Mouse (Mus musculus) hindbrain, postnatal 0 days (tissue): ENCODE measurements around the gene Cnot4. TPM values are rescaled to one million over a fixed set of nuclear protein-coding genes. Genes with fewer than 3 reads are reported as not detected.

Source experiments
- ATAC-seq: fragments of 200-750 bp; cut with Nextera tagmentation; 2 replicates; pipeline ENCODE4 v1.8.0; 2017; ENCODE audit warnings: mild to moderate bottlenecking, moderate TSS enrichment, moderate library complexity
- DNase-seq: peaks from one replicate; pipeline ENCODE4 v3.0.0-alpha.2; 2015; ENCODE audit warnings: low spot score
- H3K27ac ChIP-seq: fragments of 300-500 bp; sonication (generic); 2 replicates; pipeline ENCODE4 v1.5.1; 2014; ENCODE audit warnings: mild to moderate bottlenecking
- H3K27me3 ChIP-seq: fragments of 300-500 bp; sonication (generic); 2 replicates; pipeline ENCODE4 v1.6.1; 2014; ENCODE audit warnings: low read length, mixed read lengths; ENCODE audit not compliant: insufficient read depth
- H3K36me3 ChIP-seq: fragments of 300-500 bp; sonication (generic); 2 replicates; pipeline ENCODE4 v1.6.1; 2014; ENCODE audit warnings: low read length, mixed read lengths; ENCODE audit not compliant: insufficient read depth
- H3K4me1 ChIP-seq: fragments of 300-500 bp; sonication (generic); 2 replicates; pipeline ENCODE4 v1.6.1; 2014; ENCODE audit warnings: antibody characterized with exemption, low read length, mixed read lengths; ENCODE audit not compliant: insufficient read depth
- H3K4me2 ChIP-seq: fragments of 300-500 bp; sonication (generic); 2 replicates; pipeline ENCODE4 v1.6.1; 2014; ENCODE audit warnings: low read depth, mild to moderate bottlenecking, low read length, moderate library complexity, mixed read lengths
- H3K4me3 ChIP-seq: fragments of 300-500 bp; sonication (generic); 2 replicates; pipeline ENCODE4 v1.5.1; 2014; ENCODE audit warnings: low read length
- H3K9ac ChIP-seq: fragments of 300-500 bp; sonication (generic); replicated peaks from 2 replicates; pipeline ENCODE4 v1.6.1; 2014; ENCODE audit warnings: mild to moderate bottlenecking, low read length, moderate library complexity, mixed read lengths
- H3K9me3 ChIP-seq: fragments of 300-500 bp; sonication (generic); 2 replicates; pipeline ENCODE4 v1.6.1; 2016; ENCODE audit warnings: low read length, mixed read lengths
- CTCF ChIP-seq: IDR thresholded peaks from 2 replicates; pipeline ENCODE4 v1.5.1; 2016; ENCODE audit warnings: antibody characterized with exemption, control low read depth, low read depth
- WGBS: fragments of 180-500 bp; shearing (Covaris S2); extraction: QIAGEN DNeasy Blood & Tissue Kit; methylation state at CpG from one replicate; pipeline ENCODE4 v1.1.7; 2014; 5-methylcytosine and 5-hydroxymethylcytosine counted together
- polyA plus RNA-seq: library from polyadenylated mRNA; unstranded; fragments of >200 nt; fragmentation: Nextera tagmentation; extraction: Ambion mirVana; gene quantifications from 2 replicates; pipeline ENCODE4 v1.2.1, GENCODE M21; 2015
- total RNA-seq: library from RNA; depleted of rRNA; stranded (reverse); fragments of >200 nt; gene quantifications from 2 replicates; pipeline ENCODE4 v1.2.3, GENCODE M21; 2014; rRNA removed

The Cnot4 gene
- total and polyA plus RNA-seq, 2 experiments from 2014 or later: 21.4 to 24.7 TPM

- peak; percentile 70 for ATAC-seq
- peak; percentile 91 for DNase-seq
- Histone ChIP-seq H3K9ac (no peak overlapping the region), H3K4me1 (peaks cover 4% of the 10 kb centered on the region; the same call in 1 of the 2 replicates), H3K4me2 (peak overlapping the region; percentile 53), H3K4me3 (no peak overlapping the region), H3K27ac (no peak overlapping the region), H3K27me3 (no peaks in the 10 kb centered on the region), H3K36me3 (no peaks in the 10 kb centered on the region), H3K9me3 (no peaks in the 10 kb centered on the region)
- WGBS: 5% methylated on average over 13 of the region's 13 CpGs
- TF ChIP-seq CTCF: peak; percentile 94
Observed at GRCm38 (mm10) chr6:34995265-34995681, 138.3 kb downstream of the Cnot4 start.

GRCm38 (mm10) chr6:34994692-34995091 is 138.8 kb downstream of the Cnot4 start:
- no peak overlapping the region for H3K4me3 ChIP-seq
- peak overlapping the region; percentile 53 for H3K4me2 ChIP-seq
- ATAC-seq (no peak), DNase-seq (no peak)
- TF ChIP-seq CTCF: no peak
- H3K36me3 ChIP-seq: no peaks in the 10 kb centered on the region
- WGBS: 57% methylated on average over 5 of the region's 5 CpGs
- no peak overlapping the region for H3K9ac ChIP-seq
- H3K9me3 ChIP-seq: no peaks in the 10 kb centered on the region
- peaks cover 2% of the 10 kb centered on the region; the same call in 1 of the 2 replicates for H3K4me1 ChIP-seq
- H3K27ac ChIP-seq: no peak overlapping the region
- H3K27me3 ChIP-seq: no peaks in the 10 kb centered on the region

- H3K27me3 ChIP-seq: no peaks in the 10 kb centered on the region
- H3K9me3 ChIP-seq: no peaks in the 10 kb centered on the region
- no peak overlapping the region for H3K4me2 ChIP-seq
- ATAC-seq (no peak), DNase-seq (no peak)
- H3K4me3 ChIP-seq: no peak overlapping the region
- no peak overlapping the region for H3K27ac ChIP-seq
- H3K4me1 ChIP-seq: no peaks in the 10 kb centered on the region
- no peak overlapping the region for H3K9ac ChIP-seq
- WGBS: 74% methylated on average over 6 of the region's 6 CpGs
- no peaks in the 10 kb centered on the region for H3K36me3 ChIP-seq
- no peak for TF ChIP-seq CTCF
Observed at GRCm38 (mm10) chr6:34989263-34989662, 144.3 kb downstream of the Cnot4 start.

GRCm38 (mm10) chr6:34988081-34988761 is 145.3 kb downstream of the Cnot4 start, which contains the start of gene Slc23a4:
Gene Slc23a4 (minus strand): TSS chr6:34988404.
- no peak within 1 kb of the TSS for H3K4me3 ChIP-seq
- no peaks in the 10 kb centered on the region for H3K4me1 ChIP-seq
- no peak for TF ChIP-seq CTCF
- ATAC-seq (no peak), DNase-seq (peak; percentile 24)
- WGBS: 10% methylated on average over 20 of the region's 20 CpGs
- no peak within 1 kb of the TSS for H3K9ac ChIP-seq
- H3K9me3 ChIP-seq: no peaks in the 10 kb centered on the region
- no peak within 1 kb of the TSS for H3K27ac ChIP-seq
- no peaks in the 10 kb centered on the region for H3K27me3 ChIP-seq
- H3K4me2 ChIP-seq: peak within 1 kb of the TSS; percentile 35; the same call in 1 of the 2 replicates
- H3K36me3 ChIP-seq: no peaks in the 10 kb centered on the region

- Histone ChIP-seq H3K4me3 (no peak overlapping the region), H3K27me3 (no peaks in the 10 kb centered on the region), H3K9ac (no peak overlapping the region), H3K9me3 (no peaks in the 10 kb centered on the region), H3K4me1 (no peaks in the 10 kb centered on the region), H3K4me2 (no peak overlapping the region), H3K36me3 (no peaks in the 10 kb centered on the region), H3K27ac (no peak overlapping the region)
- ATAC-seq (no peak), DNase-seq (no peak)
- no peak for TF ChIP-seq CTCF
- WGBS: 87% methylated on average over 12 of the region's 12 CpGs
Observed at GRCm38 (mm10) chr6:34987085-34987645, 146.4 kb downstream of the Cnot4 start.

GRCm38 (mm10) chr6:34980661-34981060 is 152.9 kb downstream of the Cnot4 start:
- Histone ChIP-seq H3K36me3 (no peaks in the 10 kb centered on the region), H3K27ac (no peak overlapping the region)

GRCm38 (mm10) chr6:34979291-34979690 is 154.2 kb downstream of the Cnot4 start:
- H3K4me1 ChIP-seq: no peaks in the 10 kb centered on the region
- no peak overlapping the region for H3K4me3 ChIP-seq
- H3K9ac ChIP-seq: no peak overlapping the region
- TF ChIP-seq CTCF: no peak
- DNase-seq (no peak), ATAC-seq (no peak)
- H3K9me3 ChIP-seq: no peaks in the 10 kb centered on the region
- no peak overlapping the region for H3K27ac ChIP-seq
- no peaks in the 10 kb centered on the region for H3K27me3 ChIP-seq
- H3K4me2 ChIP-seq: no peak overlapping the region
- WGBS: 79% methylated on average over 3 of the region's 3 CpGs
- H3K36me3 ChIP-seq: no peaks in the 10 kb centered on the region

More at GRCm38 (mm10) chr6:34980661-34981060, 152.9 kb downstream of the Cnot4 start:
- H3K9me3 ChIP-seq: no peaks in the 10 kb centered on the region
- TF ChIP-seq CTCF: no peak
- no peak overlapping the region for H3K9ac ChIP-seq
- H3K27me3 ChIP-seq: no peaks in the 10 kb centered on the region
- H3K4me2 ChIP-seq: no peak overlapping the region
- ATAC-seq (no peak), DNase-seq (no peak)
- H3K4me3 ChIP-seq: no peak overlapping the region
- H3K4me1 ChIP-seq: no peaks in the 10 kb centered on the region
- WGBS: 72% methylated on average over 9 of the region's 9 CpGs

Other genes with a start within 250 kb of the Cnot4 start
- gene Wdr91, start 222.8 kb downstream of the Cnot4 start, total RNA-seq: 52.7 and 61.3 TPM in 2 replicates
- gene Wdr91, start 222.8 kb downstream of the Cnot4 start, polyA plus RNA-seq: 17.9 and 18.2 TPM in 2 replicates
- not detected in 2 replicates for gene Stra8, start 213.6 kb downstream of the Cnot4 start, total RNA-seq
- gene Stra8, start 213.6 kb downstream of the Cnot4 start, polyA plus RNA-seq: not detected in 2 replicates
- gene Slc23a4, start 145.3 kb downstream of the Cnot4 start, total RNA-seq: 1.8 and 2.6 TPM in 2 replicates
- gene Slc23a4, start 145.3 kb downstream of the Cnot4 start, polyA plus RNA-seq: 0.67 and 0.68 TPM in 2 replicates
- gene Nup205, start 43.7 kb upstream of the Cnot4 start, total RNA-seq: 46.2 and 50.4 TPM in 2 replicates
- 9.4 and 10.7 TPM in 2 replicates for gene Nup205, start 43.7 kb upstream of the Cnot4 start, polyA plus RNA-seq
- gene Slc13a4, start 174.4 kb upstream of the Cnot4 start, total RNA-seq: 13.7 and 22.2 TPM in 2 replicates
- gene Slc13a4, start 174.4 kb upstream of the Cnot4 start, polyA plus RNA-seq: 14.2 and 14.6 TPM in 2 replicates
- 0.68 and 1.5 TPM in 2 replicates for gene Fam180a, start 192.4 kb upstream of the Cnot4 start, total RNA-seq
- gene Fam180a, start 192.4 kb upstream of the Cnot4 start, polyA plus RNA-seq: 2.9 and 3.2 TPM in 2 replicates